Mouse (Mus musculus): ENCODE data around the gene Sufu. TPM values are rescaled to one million over a fixed set of nuclear protein-coding genes. Genes with fewer than 3 reads are reported as not detected.

Sufu gene
- polyA plus RNA-seq, 1 experiment from 2014 or later, result 19.8 TPM

DNA sequence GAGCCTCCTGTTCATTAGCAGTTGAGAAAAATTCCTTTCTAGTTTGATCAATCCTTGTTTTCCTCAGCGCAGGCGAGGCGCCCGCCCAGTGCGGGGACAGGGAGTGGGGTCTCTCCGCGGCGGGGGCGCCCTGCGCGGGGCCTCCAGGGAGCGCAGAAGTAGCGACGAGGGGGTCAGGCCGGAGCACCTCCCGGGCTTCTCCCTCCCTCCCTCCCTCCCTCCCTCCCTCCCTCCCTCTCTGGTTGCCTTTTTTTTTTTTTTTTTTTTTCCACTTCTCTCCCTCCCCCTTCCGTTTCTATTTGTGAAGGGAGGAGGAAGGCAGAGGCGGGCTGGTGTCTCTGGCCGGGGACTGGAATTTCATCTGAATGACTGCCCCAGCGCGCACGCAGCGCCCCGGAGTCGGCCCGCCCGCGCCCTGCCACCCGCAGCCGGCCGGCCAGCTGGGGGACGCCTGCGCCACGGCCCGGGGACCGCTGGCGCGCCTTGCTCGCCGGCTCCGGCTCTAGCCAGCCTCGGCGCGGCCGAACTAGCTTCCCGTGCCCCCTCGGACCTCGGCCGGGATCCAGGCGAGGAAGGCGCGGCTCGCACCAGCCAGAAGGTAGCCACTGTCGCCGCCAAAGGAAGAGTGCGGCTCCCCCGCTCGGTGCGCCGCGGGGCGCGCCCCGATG lies 104.8 kb downstream of the Sufu start, which contains the start of gene Trim8:
Gene Trim8, plus strand, starts transcription at position 302 of the 668 bp plus-strand sequence.
- H3K9ac ChIP-seq (ENCODE audit: low read depth, low read length), result peak within 1 kb of the TSS; percentile 97
- no peaks in the 10 kb centered on the region for H3K9me3 ChIP-seq (ENCODE audit: control insufficient read depth, low read length)
- H3K4me3 ChIP-seq (ENCODE audit: low read length), result peak within 1 kb of the TSS; percentile 99
- peaks cover 24% of the 10 kb centered on the region for H3K4me1 ChIP-seq (ENCODE audit: control insufficient read depth, insufficient read depth, low read depth, low read length)
- no peaks in the 10 kb centered on the region for H3K27me3 ChIP-seq (replicated peaks; ENCODE audit: control insufficient read depth, insufficient read depth, low read length)
- peak within 1 kb of the TSS; percentile 100 for H3K27ac ChIP-seq (ENCODE audit: low read depth, low read length)
- peak within 1 kb of the TSS; percentile 98 for H3K4me2 ChIP-seq (ENCODE audit: low read length)
- peak; percentile 44 for ATAC-seq
- peaks cover 3% of the 10 kb centered on the region; the same call in 1 of the 2 replicates for H3K36me3 ChIP-seq (ENCODE audit: control insufficient read depth, insufficient read depth, low read length)
- under 1% methylated on average over 62 of the region's 64 CpGs for WGBS

DNA sequence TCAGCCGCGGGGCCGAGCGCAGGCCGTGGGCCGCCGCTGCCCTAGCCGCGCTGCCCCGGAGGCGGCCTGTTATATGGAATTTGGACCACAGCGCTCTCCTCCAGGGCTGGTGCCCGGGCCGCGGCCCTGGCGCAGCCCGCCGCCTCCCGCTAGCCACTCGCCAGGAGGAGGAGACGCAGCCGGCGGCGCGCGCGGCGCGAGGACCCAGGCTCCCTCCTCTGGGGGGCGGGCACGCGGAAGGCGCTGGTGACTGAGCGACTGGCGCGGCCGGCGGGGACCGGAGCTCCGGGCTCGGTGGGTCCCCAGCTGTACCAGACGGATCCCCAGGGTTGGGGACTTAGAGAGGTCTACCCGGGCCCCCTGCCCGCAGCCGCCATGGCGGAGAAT lies 105.4 kb downstream of the Sufu start:
- Histone ChIP-seq H3K9ac (ENCODE audit: low read depth, low read length) (peak overlapping the region; percentile 97), H3K9me3 (ENCODE audit: control insufficient read depth, low read length) (no peaks in the 10 kb centered on the region), H3K4me1 (ENCODE audit: control insufficient read depth, insufficient read depth, low read depth, low read length) (peaks cover 29% of the 10 kb centered on the region), H3K4me2 (ENCODE audit: low read length) (peak overlapping the region; percentile 98), H3K27ac (ENCODE audit: low read depth, low read length) (peak overlapping the region; percentile 100), H3K4me3 (ENCODE audit: low read length) (peak overlapping the region; percentile 99), H3K36me3 (ENCODE audit: control insufficient read depth, insufficient read depth, low read length) (peaks cover 3% of the 10 kb centered on the region; the same call in 1 of the 2 replicates), H3K27me3 (replicated peaks; ENCODE audit: control insufficient read depth, insufficient read depth, low read length) (no peaks in the 10 kb centered on the region)
- ATAC-seq, result no peak
- WGBS, result under 1% methylated on average over 40 of the region's 46 CpGs

DNA sequence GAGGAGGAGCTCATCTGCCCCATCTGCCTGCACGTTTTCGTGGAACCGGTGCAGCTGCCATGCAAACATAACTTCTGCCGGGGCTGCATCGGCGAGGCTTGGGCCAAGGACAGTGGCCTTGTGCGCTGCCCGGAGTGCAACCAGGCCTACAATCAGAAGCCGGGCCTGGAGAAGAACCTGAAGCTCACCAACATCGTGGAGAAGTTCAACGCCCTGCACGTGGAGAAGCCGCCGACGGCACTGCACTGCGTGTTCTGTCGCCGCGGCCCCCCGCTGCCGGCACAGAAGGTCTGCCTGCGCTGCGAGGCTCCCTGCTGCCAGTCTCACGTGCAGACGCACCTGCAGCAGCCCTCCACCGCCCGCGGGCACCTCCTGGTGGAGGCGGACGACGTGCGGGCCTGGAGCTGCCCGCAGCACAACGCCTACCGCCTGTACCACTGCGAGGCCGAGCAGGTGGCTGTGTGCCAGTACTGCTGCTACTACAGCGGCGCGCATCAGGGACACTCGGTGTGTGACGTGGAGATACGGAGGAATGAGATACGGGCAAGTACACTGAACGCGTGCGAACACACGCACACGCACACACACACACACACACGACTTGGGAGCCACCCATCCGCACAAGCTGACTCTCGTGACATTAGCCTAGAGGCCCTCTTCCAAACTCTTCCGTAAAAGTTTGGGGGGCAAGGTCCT lies 105.9 kb downstream of the Sufu start:
- Histone ChIP-seq H3K36me3 (ENCODE audit: control insufficient read depth, insufficient read depth, low read length) (peaks cover 3% of the 10 kb centered on the region; the same call in 1 of the 2 replicates), H3K9ac (ENCODE audit: low read depth, low read length) (peak overlapping the region; percentile 97), H3K4me1 (ENCODE audit: control insufficient read depth, insufficient read depth, low read depth, low read length) (peaks cover 35% of the 10 kb centered on the region), H3K4me2 (ENCODE audit: low read length) (peak overlapping the region; percentile 98), H3K9me3 (ENCODE audit: control insufficient read depth, low read length) (no peaks in the 10 kb centered on the region), H3K4me3 (ENCODE audit: low read length) (peak overlapping the region; percentile 99), H3K27ac (ENCODE audit: low read depth, low read length) (peak overlapping the region; percentile 100), H3K27me3 (replicated peaks; ENCODE audit: control insufficient read depth, insufficient read depth, low read length) (no peaks in the 10 kb centered on the region)
- ATAC-seq, result no peak
- WGBS, result under 1% methylated on average over 52 of the region's 53 CpGs

DNA sequence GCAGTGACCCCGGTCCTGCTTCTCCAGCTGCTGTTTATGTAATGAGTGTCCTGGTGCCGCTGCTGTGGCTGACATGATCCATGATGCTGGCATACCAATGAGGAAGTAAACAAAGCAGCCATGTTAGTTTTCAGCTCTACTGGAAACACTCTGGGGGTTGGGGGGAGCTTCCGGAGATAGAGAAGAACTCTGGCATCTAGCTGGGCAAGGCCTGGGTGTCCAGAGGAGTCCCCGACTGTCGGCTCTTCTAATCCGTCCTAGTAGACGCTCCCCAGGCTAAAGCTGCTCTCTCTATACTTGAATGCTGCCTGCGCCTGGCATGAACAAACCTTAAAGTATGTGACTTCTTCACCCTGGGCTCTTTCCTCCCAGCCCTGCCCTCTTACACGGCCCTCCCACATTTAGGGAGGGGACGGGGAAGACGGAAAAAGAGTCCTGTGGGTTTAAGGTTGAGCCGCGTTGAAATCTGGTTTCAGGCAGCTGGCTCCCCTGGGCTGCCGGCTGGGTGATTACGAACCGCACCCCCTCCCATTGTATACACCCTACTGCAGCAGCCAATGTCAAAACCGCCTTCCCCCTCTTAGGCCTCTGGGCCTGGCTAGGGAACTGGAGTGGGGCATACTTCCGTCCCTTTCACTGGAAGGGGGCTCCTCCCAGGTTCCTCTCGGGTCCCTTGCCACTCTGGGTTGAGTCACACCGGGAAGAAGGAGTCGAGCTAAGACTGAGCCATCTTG lies 106.8 kb downstream of the Sufu start:
- Histone ChIP-seq H3K9ac (ENCODE audit: low read depth, low read length) (peak overlapping the region; percentile 97), H3K4me3 (ENCODE audit: low read length) (peak overlapping the region; percentile 99), H3K27ac (ENCODE audit: low read depth, low read length) (peak overlapping the region; percentile 100), H3K36me3 (ENCODE audit: control insufficient read depth, insufficient read depth, low read length) (peaks cover 5% of the 10 kb centered on the region; the same call in 1 of the 2 replicates), H3K27me3 (replicated peaks; ENCODE audit: control insufficient read depth, insufficient read depth, low read length) (no peaks in the 10 kb centered on the region), H3K4me2 (ENCODE audit: low read length) (peak overlapping the region; percentile 98), H3K9me3 (ENCODE audit: control insufficient read depth, low read length) (no peaks in the 10 kb centered on the region), H3K4me1 (ENCODE audit: control insufficient read depth, insufficient read depth, low read depth, low read length) (peaks cover 44% of the 10 kb centered on the region)
- under 1% methylated on average over 21 of the region's 21 CpGs for whole genome bisulfite sequencing
- ATAC-seq, result peak; percentile 17

DNA sequence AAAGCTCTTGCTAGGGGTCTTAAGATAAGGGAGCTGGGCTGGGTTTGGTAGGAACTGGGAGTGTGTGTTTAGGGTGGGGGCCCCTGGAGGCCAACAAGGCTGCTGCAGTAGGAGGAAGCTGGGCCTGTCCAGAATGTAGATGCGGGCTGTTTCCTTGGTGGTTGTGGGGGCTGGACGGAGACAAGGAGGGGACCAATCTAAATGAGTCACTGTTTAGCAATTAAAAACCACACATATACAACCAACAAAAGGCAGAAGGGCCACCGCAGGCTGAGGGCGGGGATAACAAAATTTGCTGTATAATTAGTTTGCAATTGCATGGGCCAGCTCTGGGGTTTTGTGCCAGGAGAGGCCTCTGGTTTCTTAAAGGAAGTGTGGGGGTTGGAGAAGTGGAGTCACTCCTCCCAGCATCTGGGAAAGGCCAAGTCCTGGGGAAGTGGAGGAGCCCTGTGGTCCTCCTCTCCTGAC lies 107.4 kb downstream of the Sufu start:
- H3K27ac ChIP-seq (ENCODE audit: low read depth, low read length), result peak overlapping the region; percentile 100
- 1% methylated on average over 4 of the region's 4 CpGs for WGBS
- no peak; the same call in 1 of the 2 replicates for ATAC-seq

DNA sequence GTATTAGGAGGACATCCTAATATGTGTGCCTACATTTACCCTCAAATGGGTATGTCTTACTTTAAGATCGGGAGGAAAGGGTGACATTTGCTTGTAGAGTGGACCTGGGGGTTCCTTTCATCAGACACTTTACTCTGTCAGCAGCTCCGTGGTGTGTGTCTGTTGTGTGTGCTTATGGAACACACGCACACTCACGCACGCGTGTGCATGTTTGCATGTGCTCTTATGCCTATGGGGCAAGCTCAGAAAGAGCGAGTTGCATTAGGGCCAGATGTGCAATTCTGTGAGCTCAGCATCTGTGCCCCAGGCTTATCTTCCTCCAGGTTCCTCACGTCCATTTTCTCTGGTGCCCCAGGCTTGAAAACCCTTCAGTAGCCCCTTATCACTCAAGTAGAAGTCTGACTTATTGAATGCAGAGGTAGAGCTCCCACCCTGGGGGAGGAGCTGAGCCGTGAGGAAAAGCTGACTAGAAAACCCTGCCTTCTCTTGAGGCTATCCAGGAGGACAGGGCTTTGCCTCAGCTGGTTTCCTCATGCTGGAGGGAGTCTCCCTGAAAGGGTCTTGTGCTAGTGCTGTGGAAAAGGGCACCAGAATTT lies 108.2 kb downstream of the Sufu start:
- H3K9me3 ChIP-seq (ENCODE audit: control insufficient read depth, low read length), result no peaks in the 10 kb centered on the region
- H3K27me3 ChIP-seq (replicated peaks; ENCODE audit: control insufficient read depth, insufficient read depth, low read length), result no peaks in the 10 kb centered on the region
- H3K4me2 ChIP-seq (ENCODE audit: low read length), result peak overlapping the region; percentile 98
- peak overlapping the region; percentile 97 for H3K9ac ChIP-seq (ENCODE audit: low read depth, low read length)
- peaks cover 11% of the 10 kb centered on the region for H3K36me3 ChIP-seq (ENCODE audit: control insufficient read depth, insufficient read depth, low read length)
- peak overlapping the region; percentile 99 for H3K4me3 ChIP-seq (ENCODE audit: low read length)
- WGBS, result 38% methylated on average over 9 of the region's 9 CpGs
- H3K4me1 ChIP-seq (ENCODE audit: control insufficient read depth, insufficient read depth, low read depth, low read length), result peaks cover 57% of the 10 kb centered on the region
- H3K27ac ChIP-seq (ENCODE audit: low read depth, low read length), result peak overlapping the region; percentile 100
- ATAC-seq, result no peak

More for the DNA sequence above, 107.4 kb downstream of the Sufu start:
- Histone ChIP-seq H3K4me3 (ENCODE audit: low read length) (peak overlapping the region; percentile 99), H3K36me3 (ENCODE audit: control insufficient read depth, insufficient read depth, low read length) (peaks cover 11% of the 10 kb centered on the region), H3K27me3 (replicated peaks; ENCODE audit: control insufficient read depth, insufficient read depth, low read length) (no peaks in the 10 kb centered on the region), H3K4me2 (ENCODE audit: low read length) (peak overlapping the region; percentile 98), H3K9ac (ENCODE audit: low read depth, low read length) (peak overlapping the region; percentile 97), H3K9me3 (ENCODE audit: control insufficient read depth, low read length) (no peaks in the 10 kb centered on the region), H3K4me1 (ENCODE audit: control insufficient read depth, insufficient read depth, low read depth, low read length) (peaks cover 50% of the 10 kb centered on the region)

DNA sequence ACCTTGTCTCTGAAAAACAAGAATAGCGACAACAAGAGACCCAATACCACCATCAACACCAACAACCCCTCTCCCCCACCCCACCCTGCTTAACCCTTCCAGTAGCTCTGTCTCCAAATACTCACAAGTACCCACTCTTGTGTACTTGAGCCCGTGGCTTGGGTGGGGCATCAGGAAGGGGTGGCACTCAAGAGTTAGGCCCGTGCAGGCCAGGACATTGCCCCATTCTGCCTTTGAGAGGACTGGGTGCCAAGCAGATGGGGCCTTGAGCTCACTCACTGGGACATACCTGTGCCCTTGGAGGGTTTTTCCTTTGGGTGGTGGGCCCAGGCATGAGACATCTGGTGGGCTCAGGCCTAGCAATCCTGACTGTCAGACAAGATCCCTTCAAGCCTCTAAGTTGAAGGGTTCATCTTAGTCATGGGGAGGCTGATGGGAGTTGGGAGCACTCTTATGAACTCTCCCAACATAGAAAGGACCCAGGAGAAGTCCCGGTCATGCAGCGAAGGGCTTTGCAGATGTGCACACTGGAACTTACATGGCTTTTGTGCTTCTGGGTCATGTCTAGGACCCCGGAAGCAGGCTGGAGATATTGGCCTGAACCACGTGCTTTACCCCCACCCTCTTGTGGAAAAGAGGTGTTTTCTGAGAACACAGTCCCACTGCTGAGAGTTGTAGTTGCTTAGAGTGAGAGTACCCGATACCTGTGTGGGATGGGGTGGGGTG lies 109.1 kb downstream of the Sufu start:
- Histone ChIP-seq H3K9me3 (ENCODE audit: control insufficient read depth, low read length) (no peaks in the 10 kb centered on the region), H3K27me3 (replicated peaks; ENCODE audit: control insufficient read depth, insufficient read depth, low read length) (no peaks in the 10 kb centered on the region), H3K27ac (ENCODE audit: low read depth, low read length) (peak overlapping the region; percentile 46), H3K4me1 (ENCODE audit: control insufficient read depth, insufficient read depth, low read depth, low read length) (peaks cover 63% of the 10 kb centered on the region), H3K36me3 (ENCODE audit: control insufficient read depth, insufficient read depth, low read length) (peaks cover 11% of the 10 kb centered on the region), H3K9ac (ENCODE audit: low read depth, low read length) (peak overlapping the region; percentile 97), H3K4me3 (ENCODE audit: low read length) (peak overlapping the region; percentile 99), H3K4me2 (ENCODE audit: low read length) (peak overlapping the region; percentile 98)
- ATAC-seq, result no peak
- 65% methylated on average over 8 of the region's 8 CpGs for WGBS

DNA sequence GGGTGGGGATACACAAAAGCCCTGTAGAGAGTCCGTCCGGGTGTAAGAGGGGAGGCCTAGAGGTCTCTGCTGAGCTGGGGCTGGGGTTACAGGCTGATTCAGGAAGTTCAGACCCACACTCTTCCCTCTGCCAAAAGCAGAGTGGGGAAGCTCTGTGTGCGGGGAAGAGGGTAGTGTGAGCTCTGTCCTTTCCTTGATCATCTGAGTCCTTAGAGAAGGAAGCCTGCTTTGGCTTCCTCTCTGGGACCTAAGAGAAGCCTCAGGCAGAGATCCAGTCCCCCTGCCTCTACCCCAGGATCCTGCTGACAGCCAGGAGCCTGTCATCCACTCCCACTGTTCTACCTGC lies 109.6 kb downstream of the Sufu start:
- ATAC-seq, result no peak
- WGBS, result 20% methylated on average over 3 of the region's 3 CpGs
- H3K4me1 ChIP-seq (ENCODE audit: control insufficient read depth, insufficient read depth, low read depth, low read length), result peaks cover 65% of the 10 kb centered on the region

More for the DNA sequence above, 109.6 kb downstream of the Sufu start:
- Histone ChIP-seq H3K27me3 (replicated peaks; ENCODE audit: control insufficient read depth, insufficient read depth, low read length) (no peaks in the 10 kb centered on the region), H3K4me3 (ENCODE audit: low read length) (peak overlapping the region; percentile 99), H3K36me3 (ENCODE audit: control insufficient read depth, insufficient read depth, low read length) (peaks cover 11% of the 10 kb centered on the region), H3K9ac (ENCODE audit: low read depth, low read length) (peak overlapping the region; percentile 53), H3K27ac (ENCODE audit: low read depth, low read length) (peak overlapping the region; percentile 13; the same call in 1 of the 2 replicates), H3K9me3 (ENCODE audit: control insufficient read depth, low read length) (no peaks in the 10 kb centered on the region), H3K4me2 (ENCODE audit: low read length) (peak overlapping the region; percentile 98)

Data from hindbrain, embryonic 16.5 days (tissue).